Mouse (Mus musculus): ENCODE data around the gene Larp1.

- TF ChIP-seq CHD2 (IDR thresholded peaks at IDR 0.05; ENCODE audit: low read depth, low read length) (no peak), HCFC1 (IDR thresholded peaks at IDR 0.05; ENCODE audit: borderline replicate concordance, insufficient read depth, low read length) (no peak), ZNF384 (IDR thresholded peaks at IDR 0.05; ENCODE audit: low read depth, low read length) (no peak)
These were observed 10.7 kb upstream of the Larp1 start for GRCm38 (mm10) chr11:57998168-57998567.
